Mouse (Mus musculus): ENCODE results near the gene Cdh20.

DNA sequence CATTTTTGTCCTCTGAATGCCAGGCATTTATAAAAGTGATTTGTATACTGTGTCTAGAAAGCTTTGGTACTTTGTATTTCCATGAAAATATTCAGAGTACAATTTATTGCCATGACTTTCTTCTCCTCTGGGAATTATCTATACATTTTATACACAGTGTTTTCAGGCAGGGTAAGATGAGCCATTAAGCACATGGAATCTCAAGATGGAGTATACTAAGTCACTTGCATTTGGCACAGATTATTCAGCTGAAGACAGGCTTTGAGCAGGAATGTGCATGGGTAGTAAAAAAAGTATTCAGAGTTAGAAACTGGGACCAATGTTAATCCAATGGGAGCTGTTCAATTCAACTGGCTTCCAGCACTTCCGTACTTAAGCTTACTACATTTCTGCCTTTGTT, 109.1 kb downstream of the Cdh20 start:
- no peak for TF ChIP-seq POLR2A (IDR thresholded peaks at IDR 0.05; ENCODE audit: extremely low read depth, insufficient read depth, low read length)
- TF ChIP-seq CTCF (IDR thresholded peaks at IDR 0.05; ENCODE audit: low read depth, low read length) = no peak
